Mouse (Mus musculus): ENCODE results near the gene Cacna1a.

DNA sequence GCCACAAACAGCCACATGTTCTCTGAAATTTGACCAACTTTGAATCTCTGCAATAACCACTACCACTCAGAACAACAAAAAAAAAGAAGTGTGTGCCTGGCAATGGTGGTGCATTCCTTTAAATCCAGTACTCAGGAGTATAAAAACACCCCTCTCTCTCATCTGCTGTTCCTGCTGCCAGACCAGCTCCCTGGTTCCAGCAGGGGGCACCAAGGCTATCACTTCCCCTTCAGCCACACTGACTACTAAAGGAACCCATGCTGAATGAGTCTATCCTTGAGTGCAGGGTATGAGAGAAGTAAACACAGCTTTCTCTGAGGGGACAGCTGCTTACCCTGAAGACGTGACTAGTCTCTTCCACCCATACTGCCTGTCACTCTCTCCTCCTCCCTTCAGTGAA, 197.1 kb downstream of the Cacna1a start:
- TF ChIP-seq HCFC1 (IDR thresholded peaks at IDR 0.05; ENCODE audit: borderline replicate concordance, insufficient read depth, low read length) (no peak), ZNF384 (IDR thresholded peaks at IDR 0.05; ENCODE audit: low read depth, low read length) (no peak)

Measured in ES-E14 (cell line).